Mouse (Mus musculus): Measurements from ENCODE around the gene Serpine1. TPM values are rescaled to one million over a fixed set of nuclear protein-coding genes. Genes with fewer than 3 reads are reported as not detected.

The Serpine1 gene
- polyA plus RNA-seq, 1 experiment from 2014 or later, result 0.35 TPM

DNA sequence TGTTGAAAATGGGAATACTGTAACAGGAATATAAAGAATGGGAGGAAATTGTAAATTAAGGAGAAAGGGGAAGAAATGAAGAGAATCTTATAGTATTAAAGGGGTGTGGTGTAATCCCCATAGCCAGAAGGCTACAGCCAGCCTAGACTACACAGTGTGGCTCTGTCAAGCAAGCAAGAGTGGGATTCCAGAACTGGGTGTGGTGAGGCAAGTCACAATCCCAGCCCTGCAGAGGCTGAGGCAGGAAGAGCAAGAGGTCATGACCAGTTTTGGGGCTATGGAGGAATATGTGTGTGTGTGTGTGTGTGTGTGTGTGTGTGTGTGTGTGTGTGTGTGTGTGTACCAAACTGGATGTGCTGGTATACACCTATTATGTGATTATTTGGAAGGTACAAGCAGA, 25.1 kb downstream of the Serpine1 start:
- H3K36me3 ChIP-seq, result peaks cover 8% of the 10 kb centered on the region; the same call in 1 of the 2 replicates
- H3K4me3 ChIP-seq (replicated peaks), result no peak overlapping the region
- 0 out of 2 replicates have a peak, but pooled peaks cover 3% of the 10 kb centered on the region for H3K27me3 ChIP-seq (replicated peaks)
- no peaks in the 10 kb centered on the region for H3K9me3 ChIP-seq
- ATAC-seq (ENCODE audit: insufficient read depth, low FRiP score, low read depth), result no peak
- peaks cover 8% of the 10 kb centered on the region for H3K4me1 ChIP-seq
- no peak overlapping the region for H3K9ac ChIP-seq
- no peak overlapping the region for H3K4me2 ChIP-seq
- H3K27ac ChIP-seq, result no peak overlapping the region

DNA sequence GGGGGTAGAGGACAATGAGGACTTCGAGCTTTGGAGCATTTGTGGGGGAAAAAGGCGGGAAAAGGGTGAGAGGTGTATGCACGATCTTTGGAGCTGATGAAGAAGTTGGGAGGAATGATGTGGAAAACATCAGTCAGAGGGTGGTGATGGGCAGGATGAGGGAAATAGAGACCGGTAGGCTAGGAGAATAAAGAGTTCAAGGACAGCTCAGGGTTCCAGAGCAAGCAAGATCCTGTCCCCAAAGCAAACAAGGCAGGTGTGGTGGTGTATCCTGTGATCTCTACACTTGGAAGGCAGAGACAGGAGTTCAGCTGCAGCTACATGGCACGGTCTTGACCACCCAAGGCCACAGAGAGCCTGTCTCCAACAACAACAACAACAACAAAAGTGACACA, 25.7 kb downstream of the Serpine1 start:
- WGBS, result 23% methylated on average over 5 of the region's 5 CpGs
- ATAC-seq (ENCODE audit: insufficient read depth, low FRiP score, low read depth), result 0 out of 2 replicates have a peak, but pooled peaks have one; percentile 3
- Histone ChIP-seq H3K9me3 (no peaks in the 10 kb centered on the region), H3K27ac (no peak overlapping the region), H3K9ac (no peak overlapping the region), H3K4me2 (peak overlapping the region; percentile 80), H3K27me3 (replicated peaks) (0 out of 2 replicates have a peak, but pooled peaks cover 3% of the 10 kb centered on the region), H3K4me1 (peaks cover 8% of the 10 kb centered on the region), H3K36me3 (peaks cover 14% of the 10 kb centered on the region; the same call in 1 of the 2 replicates), H3K4me3 (replicated peaks) (peak overlapping the region; percentile 65)

DNA sequence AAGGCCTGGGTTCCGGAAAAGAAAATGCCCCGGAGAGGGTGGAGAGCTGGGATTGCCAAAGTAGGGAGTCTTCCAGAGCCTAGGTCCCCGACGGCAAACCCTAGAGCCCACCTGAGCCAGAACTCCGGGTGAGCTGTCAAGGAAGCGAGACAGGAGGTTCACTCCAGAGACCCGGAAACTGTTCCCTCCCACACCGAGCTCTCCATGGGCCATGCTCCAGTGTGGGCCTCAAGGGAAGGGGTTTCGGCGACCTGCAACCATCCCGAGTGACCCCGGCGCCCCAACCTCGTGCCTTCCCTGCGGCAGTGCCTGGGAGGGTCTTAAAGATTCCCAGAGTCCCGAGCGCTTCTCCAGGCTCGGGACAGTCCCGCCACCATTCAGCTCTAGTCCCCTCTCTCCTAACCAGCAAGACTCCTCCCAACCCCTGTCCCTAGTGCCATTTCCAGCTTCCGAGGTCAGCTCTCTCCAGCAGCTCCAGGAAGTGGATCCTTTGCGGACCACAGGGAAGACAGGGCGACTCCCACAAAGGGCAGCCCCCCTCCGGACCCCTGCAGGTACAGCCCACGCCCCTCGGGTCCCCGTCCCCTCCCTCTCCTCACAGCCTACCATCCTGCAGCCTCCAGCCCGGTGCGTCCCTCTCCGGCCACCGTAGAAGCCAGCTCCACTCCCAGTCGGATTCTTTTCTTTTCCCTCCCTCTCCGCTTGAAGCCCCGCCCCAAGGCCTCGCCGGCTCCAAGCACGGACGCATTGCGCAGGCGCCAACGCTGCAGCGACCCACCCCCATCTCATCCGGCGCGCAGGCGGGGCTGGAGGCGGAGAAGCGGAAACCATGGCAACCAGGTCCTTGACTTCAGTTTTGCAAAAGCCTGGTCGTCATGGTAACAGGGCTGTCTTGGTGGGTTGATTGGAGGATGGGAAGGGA, 26.4 kb downstream of the Serpine1 start, which contains the start of gene Ap1s1:
Ap1s1 (minus strand) TSS at position 734 of the 922 bp plus-strand sequence.
- Histone ChIP-seq H3K36me3 (peaks cover 14% of the 10 kb centered on the region; the same call in 1 of the 2 replicates), H3K9ac (peak within 1 kb of the TSS; percentile 79), H3K9me3 (no peaks in the 10 kb centered on the region), H3K4me2 (peak within 1 kb of the TSS; percentile 80), H3K27ac (peak within 1 kb of the TSS; percentile 78), H3K4me1 (peaks cover 8% of the 10 kb centered on the region), H3K27me3 (replicated peaks) (0 out of 2 replicates have a peak, but pooled peaks cover 3% of the 10 kb centered on the region), H3K4me3 (replicated peaks) (peak within 1 kb of the TSS; percentile 65)
- peak; percentile 90 for ATAC-seq (ENCODE audit: insufficient read depth, low FRiP score, low read depth)
- under 1% methylated on average over 48 of the region's 48 CpGs for WGBS

DNA sequence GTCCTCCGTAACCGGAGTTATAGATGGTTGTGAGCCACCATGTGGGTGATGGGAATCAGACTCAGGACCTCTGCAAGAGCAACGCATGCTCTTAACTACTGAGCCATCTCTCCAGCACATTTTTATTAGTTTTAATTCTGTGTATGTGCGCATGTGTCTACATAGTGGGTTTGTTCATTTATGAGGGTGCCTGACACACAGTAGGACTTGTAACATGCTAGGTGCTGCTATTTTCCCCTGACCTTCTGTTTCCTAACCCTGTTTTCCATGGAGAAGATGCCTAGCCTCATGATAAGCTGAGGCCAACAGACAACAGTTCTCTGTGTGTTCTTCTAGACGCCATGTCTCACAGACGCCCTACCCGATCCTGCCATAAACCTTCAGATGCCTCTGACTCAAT, 28.1 kb downstream of the Serpine1 start:
- WGBS, result 96% methylated on average over 7 of the region's 7 CpGs
- no peak overlapping the region for H3K4me2 ChIP-seq
- no peak for ATAC-seq (ENCODE audit: insufficient read depth, low FRiP score, low read depth)
- H3K36me3 ChIP-seq, result peaks cover 26% of the 10 kb centered on the region
- H3K4me3 ChIP-seq (replicated peaks), result no peak overlapping the region
- H3K27me3 ChIP-seq (replicated peaks), result no peaks in the 10 kb centered on the region
- no peak overlapping the region for H3K27ac ChIP-seq
- no peaks in the 10 kb centered on the region for H3K9me3 ChIP-seq
- H3K9ac ChIP-seq, result no peak overlapping the region
- peaks cover 8% of the 10 kb centered on the region for H3K4me1 ChIP-seq

DNA sequence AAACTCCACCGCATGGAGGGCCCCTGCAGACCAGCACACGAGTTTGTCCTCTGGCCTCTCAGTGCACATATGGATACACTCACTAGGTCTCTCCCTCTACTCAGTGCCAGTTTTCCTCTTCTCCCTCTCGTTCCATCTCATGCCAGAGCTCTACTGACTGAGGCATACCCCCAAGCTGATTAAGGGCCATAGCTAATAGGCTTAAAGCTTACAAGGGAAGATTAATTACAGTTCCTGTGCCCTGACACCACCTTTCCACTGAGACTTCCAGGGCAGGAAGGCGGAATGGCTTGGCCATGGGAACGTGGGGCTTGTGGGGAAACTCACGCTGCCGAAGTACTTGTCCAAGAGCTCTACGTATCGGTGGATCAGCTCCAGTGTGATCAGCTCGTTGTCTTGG, 30.6 kb downstream of the Serpine1 start:
- 87% methylated on average over 10 of the region's 10 CpGs for WGBS
- no peak overlapping the region for H3K4me3 ChIP-seq (replicated peaks)
- no peaks in the 10 kb centered on the region for H3K9me3 ChIP-seq
- no peak for ATAC-seq (ENCODE audit: insufficient read depth, low FRiP score, low read depth)
- H3K27me3 ChIP-seq (replicated peaks), result no peaks in the 10 kb centered on the region
- H3K9ac ChIP-seq, result no peak overlapping the region
- no peak overlapping the region for H3K4me2 ChIP-seq
- peaks cover 8% of the 10 kb centered on the region for H3K4me1 ChIP-seq
- peaks cover 44% of the 10 kb centered on the region for H3K36me3 ChIP-seq
- no peak overlapping the region for H3K27ac ChIP-seq

DNA sequence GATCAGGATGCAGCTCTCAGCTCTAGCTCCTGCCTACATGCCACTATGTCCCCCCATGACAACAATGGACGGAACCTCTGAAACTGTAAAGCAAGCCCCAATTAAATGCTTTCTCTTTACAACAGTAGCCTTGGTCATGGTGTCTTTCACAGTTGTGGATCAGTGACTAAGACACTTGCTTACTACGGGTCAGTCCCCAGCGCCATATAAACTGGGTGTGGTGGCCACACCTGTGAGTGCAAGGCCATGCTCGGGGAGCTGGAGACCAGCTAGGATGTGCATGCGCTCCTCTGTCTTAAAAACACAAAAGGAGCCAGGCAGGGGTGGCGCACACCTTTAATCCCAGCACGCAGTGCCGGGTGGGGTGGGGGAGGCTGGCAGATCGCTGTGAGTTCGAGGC, 32.6 kb downstream of the Serpine1 start:
- no peaks in the 10 kb centered on the region for H3K9me3 ChIP-seq
- no peak overlapping the region for H3K9ac ChIP-seq
- no peak overlapping the region for H3K27ac ChIP-seq
- 90% methylated on average over 10 of the region's 10 CpGs for WGBS
- H3K4me2 ChIP-seq, result no peak overlapping the region
- ATAC-seq (ENCODE audit: insufficient read depth, low FRiP score, low read depth), result no peak
- H3K27me3 ChIP-seq (replicated peaks), result no peaks in the 10 kb centered on the region
- no peak overlapping the region for H3K4me3 ChIP-seq (replicated peaks)
- H3K36me3 ChIP-seq, result peaks cover 44% of the 10 kb centered on the region
- no peaks in the 10 kb centered on the region for H3K4me1 ChIP-seq

DNA sequence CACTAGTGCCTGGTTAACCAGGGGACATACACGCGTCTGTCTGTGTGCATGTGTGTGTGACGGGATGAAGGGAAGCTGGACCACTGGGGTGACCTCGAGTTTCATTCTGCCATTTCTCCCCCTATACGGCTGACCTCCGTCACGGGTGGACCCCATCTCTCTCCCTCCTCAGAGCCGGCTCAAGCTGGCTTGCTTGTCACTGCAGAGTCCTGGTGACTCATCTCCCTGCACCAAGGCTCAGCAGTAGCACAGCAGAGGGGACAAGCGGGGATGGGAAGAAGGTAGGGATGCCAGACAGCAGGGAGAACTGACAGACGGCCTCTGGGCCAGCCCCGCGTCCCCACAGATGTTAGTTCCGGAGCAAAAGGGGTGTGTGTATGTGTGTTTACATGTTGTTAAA, 35.9 kb downstream of the Serpine1 start:
- Histone ChIP-seq H3K4me2 (no peak overlapping the region), H3K36me3 (peaks cover 30% of the 10 kb centered on the region), H3K27ac (no peak overlapping the region), H3K9me3 (no peaks in the 10 kb centered on the region), H3K9ac (no peak overlapping the region), H3K4me3 (replicated peaks) (no peak overlapping the region), H3K4me1 (peaks cover 18% of the 10 kb centered on the region), H3K27me3 (replicated peaks) (peaks cover 14% of the 10 kb centered on the region)
- no peak for ATAC-seq (ENCODE audit: insufficient read depth, low FRiP score, low read depth)
- WGBS, result 77% methylated on average over 13 of the region's 13 CpGs

DNA sequence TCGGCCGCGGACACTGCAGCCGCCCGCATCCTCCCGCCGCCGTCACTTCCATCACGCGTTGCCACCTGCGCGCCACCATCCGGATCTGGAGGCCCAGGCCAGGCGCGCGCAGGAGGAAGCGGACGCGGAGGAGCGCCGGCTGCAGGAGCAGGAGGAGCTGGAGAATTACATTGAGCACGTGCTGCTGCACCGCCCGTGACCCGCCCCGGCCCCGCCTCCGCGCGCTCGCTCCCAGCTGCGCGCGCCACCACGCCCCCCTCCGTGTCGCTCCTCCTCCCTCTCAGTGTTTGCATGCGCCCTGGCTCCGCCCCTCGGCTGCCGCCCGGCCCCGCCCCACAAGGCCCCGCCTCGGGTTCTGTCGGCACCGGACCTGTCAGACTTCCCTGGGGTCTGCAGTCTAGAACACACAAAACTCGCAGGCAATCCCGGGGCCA, 39.4 kb downstream of the Serpine1 start:
- Histone ChIP-seq H3K27me3 (replicated peaks) (peaks cover 48% of the 10 kb centered on the region), H3K4me1 (peaks cover 40% of the 10 kb centered on the region)
- under 1% methylated on average over 49 of the region's 49 CpGs for WGBS

DNA sequence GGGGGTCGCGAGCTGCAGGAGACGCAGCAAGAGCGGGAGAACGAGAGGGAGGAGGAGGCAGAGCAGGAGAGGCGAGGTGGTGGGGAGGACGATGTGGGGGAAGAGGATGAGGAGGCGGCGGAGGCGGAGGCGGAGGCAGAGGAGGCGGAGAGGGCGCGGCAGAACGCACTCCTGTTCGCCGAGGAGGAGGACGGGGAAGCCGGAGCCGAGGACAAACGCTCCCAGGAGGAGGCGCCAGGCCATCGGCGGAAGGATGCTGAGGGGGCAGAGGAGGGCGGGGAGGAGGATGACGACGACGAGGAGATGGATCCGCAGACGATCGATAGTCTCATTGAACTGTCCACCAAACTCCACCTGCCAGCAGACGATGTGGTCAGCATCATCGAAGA, 40.0 kb downstream of the Serpine1 start:
- H3K27ac ChIP-seq, result no peak overlapping the region
- no peak for ATAC-seq (ENCODE audit: insufficient read depth, low FRiP score, low read depth)
- peaks cover under 1% of the 10 kb centered on the region; the same call in 1 of the 2 replicates for H3K36me3 ChIP-seq
- 0% methylated on average over 25 of the region's 33 CpGs for WGBS
- peak overlapping the region; percentile 100 for H3K4me2 ChIP-seq
- peaks cover 40% of the 10 kb centered on the region for H3K4me1 ChIP-seq
- peaks cover 52% of the 10 kb centered on the region for H3K27me3 ChIP-seq (replicated peaks)
- no peak overlapping the region for H3K9ac ChIP-seq
- H3K4me3 ChIP-seq (replicated peaks), result peak overlapping the region; percentile 47
- no peaks in the 10 kb centered on the region for H3K9me3 ChIP-seq

More for the DNA sequence above, 39.4 kb downstream of the Serpine1 start:
- Histone ChIP-seq H3K4me2 (peak overlapping the region; percentile 100), H3K9me3 (no peaks in the 10 kb centered on the region), H3K27ac (no peak overlapping the region), H3K9ac (peak overlapping the region; percentile 14; the same call in 1 of the 2 replicates), H3K4me3 (replicated peaks) (peak overlapping the region; percentile 47), H3K36me3 (peaks cover 7% of the 10 kb centered on the region)
- peak; percentile 80 for ATAC-seq (ENCODE audit: insufficient read depth, low FRiP score, low read depth)

DNA sequence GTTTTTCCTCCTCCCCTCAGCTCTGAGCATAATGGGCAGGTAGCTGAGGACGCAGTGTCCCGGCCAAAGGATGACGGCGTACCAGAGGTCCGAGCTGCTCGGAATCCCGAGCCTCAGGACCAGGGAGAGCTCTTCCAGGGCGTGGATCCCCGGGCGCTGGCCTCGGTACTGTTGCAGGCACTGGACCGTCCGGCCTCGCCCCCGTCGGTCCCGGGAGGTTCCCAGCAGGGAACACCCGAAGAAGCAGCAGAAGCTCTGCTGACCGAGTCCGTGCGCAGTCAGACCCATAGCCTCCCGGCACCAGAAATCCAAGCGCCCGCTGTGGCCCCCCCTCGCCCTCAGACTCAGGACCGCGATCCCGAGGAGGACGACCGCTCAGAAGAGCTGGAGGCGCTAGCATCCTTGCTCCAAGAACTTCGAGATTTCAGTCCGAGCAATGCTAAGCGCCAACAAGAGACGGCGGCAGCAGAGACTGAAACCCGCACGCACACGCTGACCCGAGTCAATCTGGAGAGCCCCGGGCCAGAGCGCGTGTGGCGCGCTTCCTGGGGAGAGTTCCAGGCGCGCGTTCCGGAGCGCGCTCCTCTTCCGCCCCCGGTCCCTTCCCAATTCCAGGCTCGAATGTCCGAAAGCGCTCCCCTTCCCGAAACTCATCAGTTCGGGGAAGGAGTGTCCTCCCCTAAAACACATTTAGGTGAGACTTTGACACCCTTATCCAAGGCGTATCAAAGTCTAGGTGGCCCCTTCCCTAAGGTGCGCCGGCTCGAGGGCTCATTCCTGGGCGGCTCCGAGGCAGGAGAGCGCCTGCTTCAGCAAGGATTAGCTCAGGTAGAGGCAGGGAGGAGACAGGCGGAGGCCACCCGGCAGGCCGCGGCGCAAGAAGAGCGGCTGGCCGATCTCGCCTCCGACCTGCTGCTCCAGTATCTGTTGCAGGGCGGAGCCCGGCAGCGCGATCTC, 40.7 kb downstream of the Serpine1 start:
- H3K9me3 ChIP-seq, result no peaks in the 10 kb centered on the region
- peak overlapping the region; percentile 47 for H3K4me3 ChIP-seq (replicated peaks)
- under 1% methylated on average over 78 of the region's 78 CpGs for WGBS
- peaks cover 59% of the 10 kb centered on the region for H3K27me3 ChIP-seq (replicated peaks)
- no peak for ATAC-seq (ENCODE audit: insufficient read depth, low FRiP score, low read depth)
- H3K9ac ChIP-seq, result no peak overlapping the region
- peaks cover 40% of the 10 kb centered on the region for H3K4me1 ChIP-seq
- H3K36me3 ChIP-seq, result no peaks in the 10 kb centered on the region
- H3K27ac ChIP-seq, result no peak overlapping the region
- H3K4me2 ChIP-seq, result peak overlapping the region; percentile 100

DNA sequence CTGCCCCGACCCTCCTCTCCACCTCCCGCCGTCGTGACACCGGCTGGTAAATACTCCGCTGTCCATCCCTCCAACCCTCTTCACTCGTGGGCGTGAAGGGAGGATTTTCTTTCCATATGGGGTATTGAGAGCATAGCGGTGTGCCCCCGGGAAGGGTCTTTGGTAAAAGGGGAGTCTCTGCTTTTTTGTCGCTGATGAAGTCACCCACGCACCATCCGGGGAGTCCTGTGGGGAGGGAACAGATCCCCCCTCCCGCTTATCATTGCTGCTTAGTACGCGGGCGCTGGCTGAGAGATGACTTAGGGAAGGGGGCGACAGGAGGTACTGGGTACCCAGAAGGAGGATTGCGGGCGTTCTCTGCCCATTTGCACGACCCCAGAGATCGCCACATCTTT, 41.7 kb downstream of the Serpine1 start:
- Histone ChIP-seq H3K9ac (no peak overlapping the region), H3K27ac (no peak overlapping the region), H3K4me1 (peaks cover 40% of the 10 kb centered on the region), H3K36me3 (no peaks in the 10 kb centered on the region), H3K9me3 (no peaks in the 10 kb centered on the region), H3K27me3 (replicated peaks) (peaks cover 67% of the 10 kb centered on the region), H3K4me2 (peak overlapping the region; percentile 67), H3K4me3 (replicated peaks) (peak overlapping the region; percentile 47)
- WGBS, result 15% methylated on average over 22 of the region's 22 CpGs
- no peak for ATAC-seq (ENCODE audit: insufficient read depth, low FRiP score, low read depth)
